Mouse (Mus musculus) MEL (cell line): ENCODE results near the gene Fermt1.

Experiments
- CTCF ChIP-seq, 3 experiments: IDR thresholded peaks in 2 of 3; conservative IDR thresholded peaks in 1 of 3; 2 replicates each; pipeline ENCODE4 v1.5.1; 2011 to 2012; ENCODE audit warnings: low read length in 3 of 3, low read depth in 2 of 3, mild to moderate bottlenecking in 2 of 3, improper control_type of control experiment in 1 of 3, inconsistent platforms in 1 of 3, mixed read lengths in 1 of 3, moderate library complexity in 1 of 3; ENCODE audit not compliant: control insufficient read depth in 1 of 3, insufficient read depth in 1 of 3, poor library complexity in 1 of 3, severe bottlenecking in 1 of 3
- JUND ChIP-seq: IDR thresholded peaks from 2 replicates; pipeline ENCODE4 v1.6.1; 2011; ENCODE audit warnings: low read depth, mild to moderate bottlenecking, improper control_type of control experiment, low read length
- MAX ChIP-seq: IDR thresholded peaks from 2 replicates; pipeline ENCODE4 v1.6.1; 2011; ENCODE audit warnings: low read length, improper control_type of control experiment
- MEF2A ChIP-seq: IDR thresholded peaks from 2 replicates; pipeline ENCODE4 v1.6.1; 2014; ENCODE audit warnings: low read depth, mild to moderate bottlenecking, inconsistent platforms, low read length, improper control_type of control experiment; ENCODE audit not compliant: poor library complexity, insufficient replicate concordance, severe bottlenecking; ENCODE audit errors: extremely low read depth
- NELFE ChIP-seq: IDR thresholded peaks from 2 replicates; pipeline ENCODE4 v1.6.1; 2011; ENCODE audit warnings: low read depth, low read length, improper control_type of control experiment
- POLR2A ChIP-seq, 2 experiments: IDR thresholded peaks; 2 replicates each; pipeline ENCODE4 v1.6.1; 2011 to 2012; ENCODE audit warnings: low read length in 2 of 2, mild to moderate bottlenecking in 2 of 2, control low read depth in 1 of 2, improper control_type of control experiment in 1 of 2, low read depth in 1 of 2, moderate library complexity in 1 of 2; ENCODE audit not compliant: control insufficient read depth in 1 of 2, insufficient read depth in 1 of 2, poor library complexity in 1 of 2
- RAD21 ChIP-seq: IDR thresholded peaks from 2 replicates; pipeline ENCODE4 v1.6.1; 2011; ENCODE audit warnings: mild to moderate bottlenecking, low read depth, low read length, improper control_type of control experiment
- TAL1 ChIP-seq: IDR thresholded peaks from 2 replicates; pipeline ENCODE4 v1.6.1; 2012; ENCODE audit warnings: mild to moderate bottlenecking, inconsistent platforms, low read length, moderate library complexity, mixed read lengths
- ZKSCAN1 ChIP-seq: IDR thresholded peaks from 2 replicates; pipeline ENCODE4 v1.6.1; 2012; ENCODE audit warnings: low read depth, mild to moderate bottlenecking, inconsistent platforms, low read length, improper control_type of control experiment, moderate library complexity

- no peak for TF ChIP-seq MAX
- no peak for TF ChIP-seq CTCF (IDR thresholded peaks at IDR 0.05 in 2 of 3, conservative IDR thresholded peaks at IDR 0.05 in 1 of 3; ENCODE audit: control insufficient read depth in 1 of 3, insufficient read depth in 1 of 3, low read depth in 2 of 3, low read length in 3 of 3, poor library complexity in 1 of 3, severe bottlenecking in 1 of 3)
- no peak for TF ChIP-seq RAD21
- no peak for TF ChIP-seq POLR2A (IDR thresholded peaks at IDR 0.05; ENCODE audit: control insufficient read depth in 1 of 2, insufficient read depth in 1 of 2, low read depth in 1 of 2, low read length in 2 of 2, poor library complexity in 1 of 2)
- no peak for TF ChIP-seq MEF2A
- TF ChIP-seq JUND = no peak
- no peak for TF ChIP-seq NELFE
- TF ChIP-seq TAL1 = no peak
- TF ChIP-seq ZKSCAN1 = no peak
Observed at GRCm38 (mm10) chr2:132943997-132944396, 1.7 kb downstream of the Fermt1 start.
